Comparison of ENCODE assay signal across 9 mouse cellular contexts in the genomic region with DNA sequence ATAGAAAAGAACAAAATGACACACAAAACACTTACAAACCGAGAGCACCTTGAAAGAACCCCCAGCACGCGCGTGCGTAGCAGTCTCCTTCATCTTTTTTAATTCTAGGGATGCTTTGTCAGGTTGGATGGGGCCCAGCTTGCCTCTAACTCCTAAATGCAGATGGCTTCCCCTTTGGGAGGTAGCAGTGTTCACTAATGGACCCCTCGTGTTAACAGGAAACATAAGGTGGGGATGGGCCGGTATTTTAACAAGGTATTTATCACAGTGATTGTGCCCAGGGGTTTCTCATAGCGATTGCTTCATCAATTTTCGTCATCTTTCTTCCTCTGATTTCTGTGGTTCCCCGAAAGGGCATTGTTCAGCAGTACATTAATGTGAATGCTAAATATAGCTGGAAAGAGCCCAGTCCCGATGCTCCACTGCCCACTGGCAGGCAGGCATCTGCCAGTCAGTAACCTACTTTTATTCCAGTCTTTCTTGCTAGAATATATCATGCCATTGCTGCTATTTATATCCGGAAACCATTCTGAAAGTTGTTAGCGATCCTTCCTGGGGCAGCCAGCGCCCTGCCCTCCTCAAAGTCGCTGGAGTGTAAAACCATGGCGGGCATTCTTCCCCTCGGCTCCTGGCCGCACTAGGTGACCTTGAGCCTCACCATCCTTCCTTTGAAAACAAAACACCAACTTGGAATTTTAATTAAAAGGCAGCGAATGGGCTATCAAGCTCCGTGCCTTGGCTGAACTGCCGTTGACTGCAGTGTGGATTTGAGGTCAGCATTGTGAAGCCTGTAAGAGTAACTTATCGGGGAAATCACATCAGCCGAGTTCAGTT.
DNase-seq lines count a peak whose midpoint lies in the region; ATAC-seq and TF ChIP-seq lines count a peak whose summit lies in the region.
"Had no signal": no experiment of that assay in that cellular context is flagged by ENCODE, and none has a peak within 500 bp of the region (broad histone marks: within the 10 kb centered on the region; RNA-seq: fewer than 3 reads in every experiment).

No protein-coding gene starts in this region.

- WGBS in heart, embryonic 13.5 days: 63% methylated on average over 23 of the region's 23 CpGs
- WGBS in hindbrain, postnatal 0 days: 41% methylated on average over 23 of the region's 23 CpGs
- WGBS in midbrain, embryonic 13.5 days: 63% methylated on average over 23 of the region's 23 CpGs
- 70% methylated on average over 23 of the region's 23 CpGs for WGBS in lung, adult 2 months

- no peak for TF ChIP-seq CTCF in hindbrain, postnatal 0 days (IDR thresholded peaks at IDR 0.05; ENCODE audit: low read depth)
- TF ChIP-seq CTCF in lung, adult 2 months (IDR thresholded peaks at IDR 0.05; ENCODE audit: insufficient read depth, low read length): no peak

- TF ChIP-seq POLR2A in lung, adult 2 months (IDR thresholded peaks at IDR 0.05; ENCODE audit: borderline replicate concordance, extremely low read depth, low read depth, low read length): no peak

- no peaks in the 10 kb centered on the region for H3K27me3 ChIP-seq in heart, embryonic 13.5 days (replicated peaks)
- no peaks in the 10 kb centered on the region for H3K27me3 ChIP-seq in hindbrain, postnatal 0 days (ENCODE audit: insufficient read depth, low read length)
- no peaks in the 10 kb centered on the region for H3K27me3 ChIP-seq in midbrain, embryonic 13.5 days
- H3K27me3 ChIP-seq: megakaryocyte, embryonic 14.5 days had no signal

- H3K9me3 ChIP-seq in heart, embryonic 13.5 days: no peaks in the 10 kb centered on the region
- no peaks in the 10 kb centered on the region for H3K9me3 ChIP-seq in hindbrain, postnatal 0 days (ENCODE audit: low read length)
- H3K9me3 ChIP-seq in midbrain, embryonic 13.5 days: no peaks in the 10 kb centered on the region
- H3K9me3 ChIP-seq: megakaryocyte, embryonic 14.5 days had no signal

- H3K27ac ChIP-seq in heart, embryonic 13.5 days (replicated peaks): peak overlapping the region; percentile 34; the same call in 1 of the 2 replicates
- H3K27ac ChIP-seq in hindbrain, postnatal 0 days: no peak overlapping the region
- H3K27ac ChIP-seq in midbrain, embryonic 13.5 days: no peak overlapping the region

- no peaks in the 10 kb centered on the region for H3K36me3 ChIP-seq in heart, embryonic 13.5 days
- no peaks in the 10 kb centered on the region for H3K36me3 ChIP-seq in hindbrain, postnatal 0 days (ENCODE audit: insufficient read depth, low read length)
- H3K36me3 ChIP-seq in midbrain, embryonic 13.5 days: no peaks in the 10 kb centered on the region

- no peak; the same call in 1 of the 2 replicates for ATAC-seq in heart, embryonic 13.5 days (ENCODE audit: extremely low read depth, insufficient number of reproducible peaks, low FRiP score, low TSS enrichment)
- ATAC-seq in hindbrain, postnatal 0 days: peak; percentile 36; the same call in 1 of the 2 replicates
- ATAC-seq in midbrain, embryonic 13.5 days: no peak

- peak overlapping the region; percentile 56 for H3K4me2 ChIP-seq in heart, embryonic 13.5 days
- H3K4me2 ChIP-seq in hindbrain, postnatal 0 days (ENCODE audit: low read depth, low read length): peak overlapping the region; percentile 47
- peak overlapping the region; percentile 40 for H3K4me2 ChIP-seq in midbrain, embryonic 13.5 days (replicated peaks)

- 0 out of 2 replicates have a peak overlapping the region, but pooled peaks have one; percentile 11 for H3K4me3 ChIP-seq in heart, embryonic 13.5 days
- H3K4me3 ChIP-seq in hindbrain, postnatal 0 days (ENCODE audit: low read length): peak overlapping the region; percentile 17
- 0 out of 2 replicates have a peak overlapping the region, but pooled peaks have one; percentile 14 for H3K4me3 ChIP-seq in midbrain, embryonic 13.5 days (replicated peaks)
- no peak overlapping the region for H3K4me3 ChIP-seq in lung, adult 2 months (replicated peaks; ENCODE audit: extremely low read depth, low read depth, low read length)
- H3K4me3 ChIP-seq: megakaryocyte, embryonic 14.5 days had no signal

- H3K9ac ChIP-seq in heart, embryonic 13.5 days: no peak overlapping the region
- H3K9ac ChIP-seq in hindbrain, postnatal 0 days (replicated peaks; ENCODE audit: low read length): 0 out of 2 replicates have a peak overlapping the region, but pooled peaks have one; percentile 10
- no peak overlapping the region for H3K9ac ChIP-seq in midbrain, embryonic 13.5 days (replicated peaks)

- peaks cover 8% of the 10 kb centered on the region; the same call in 1 of the 2 replicates for H3K4me1 ChIP-seq in heart, embryonic 13.5 days
- no peaks in the 10 kb centered on the region; the same call in 1 of the 2 replicates for H3K4me1 ChIP-seq in hindbrain, postnatal 0 days (ENCODE audit: insufficient read depth, low read length)
- H3K4me1 ChIP-seq in midbrain, embryonic 13.5 days (replicated peaks): peaks cover 9% of the 10 kb centered on the region
- H3K4me1 ChIP-seq in lung, adult 2 months (ENCODE audit: control insufficient read depth, insufficient read depth, low read length): no peaks in the 10 kb centered on the region
- H3K4me1 ChIP-seq: megakaryocyte, embryonic 14.5 days had no signal

- DNase-seq in heart, adult 11 months: no peak
- DNase-seq in cerebellum, adult 9-11 months: peak; percentile 8
- DNase-seq in hindbrain, postnatal 0 days (ENCODE audit: low spot score): peak; percentile 9
- DNase-seq in spleen, adult 12 weeks (ENCODE audit: low spot score): no peak
- no peak for DNase-seq in thymus, adult 18-20 months
- no peak for DNase-seq in lung, adult 2 months

Comparison
In these comparisons a context has a peak if more than half of its experiments do, and no peak if none do; other contexts are left out.
1. DNase-seq: peak in cerebellum, adult 9-11 months (single experiment) and hindbrain, postnatal 0 days (single experiment); none in heart, adult 11 months (single experiment), spleen, adult 12 weeks (single experiment), thymus, adult 18-20 months (0 of 2) and lung, adult 2 months (single experiment).
2. Peak in every context shown above with its lines, with median percentiles within 50 percentile points of each other: H3K4me2 ChIP-seq.